Mouse (Mus musculus): ENCODE measurements at regions not wholly inside any gene's neighbourhood (a gene's known extent, or its start where the extent isn't known, plus 50 kb on each side); places are given as distances from the start of the nearest gene placed in this dataset.
"Not testable (repeated sequence)": the region's sequence is repeated elsewhere in the genome, so short reads cannot be mapped to it uniquely, and the experiment has no call there.

DNA sequence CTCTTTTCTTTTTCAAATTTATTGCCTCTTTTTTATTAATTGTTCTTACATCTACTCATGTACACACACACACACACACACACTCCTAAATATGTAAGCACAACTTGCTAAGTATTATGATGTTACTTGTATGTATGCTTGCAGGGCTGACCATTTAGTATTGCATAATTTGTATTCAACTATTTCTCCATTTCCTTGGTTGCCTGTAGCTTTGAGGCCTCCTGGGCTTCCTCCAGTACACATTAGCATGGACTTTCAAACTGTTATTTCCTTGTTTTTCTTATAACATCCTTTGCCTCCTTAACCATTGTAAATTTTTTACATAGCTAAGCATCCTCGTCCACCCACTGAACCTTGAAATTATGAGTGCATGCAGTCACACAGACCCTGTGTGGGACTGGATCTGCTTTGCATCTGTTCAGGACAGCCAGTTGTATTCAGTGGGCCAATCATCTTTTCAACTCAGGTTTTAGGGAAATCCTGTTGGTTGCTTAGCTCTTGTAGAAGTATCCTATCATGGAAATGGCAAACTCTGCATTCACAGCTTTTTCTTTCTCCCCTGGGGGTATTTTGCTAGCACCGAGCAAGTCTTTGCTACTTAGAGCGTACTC lies 110.8 kb upstream of the Ahi1 start:
- 55% methylated on average over 3 of the region's 3 CpGs for WGBS

DNA sequence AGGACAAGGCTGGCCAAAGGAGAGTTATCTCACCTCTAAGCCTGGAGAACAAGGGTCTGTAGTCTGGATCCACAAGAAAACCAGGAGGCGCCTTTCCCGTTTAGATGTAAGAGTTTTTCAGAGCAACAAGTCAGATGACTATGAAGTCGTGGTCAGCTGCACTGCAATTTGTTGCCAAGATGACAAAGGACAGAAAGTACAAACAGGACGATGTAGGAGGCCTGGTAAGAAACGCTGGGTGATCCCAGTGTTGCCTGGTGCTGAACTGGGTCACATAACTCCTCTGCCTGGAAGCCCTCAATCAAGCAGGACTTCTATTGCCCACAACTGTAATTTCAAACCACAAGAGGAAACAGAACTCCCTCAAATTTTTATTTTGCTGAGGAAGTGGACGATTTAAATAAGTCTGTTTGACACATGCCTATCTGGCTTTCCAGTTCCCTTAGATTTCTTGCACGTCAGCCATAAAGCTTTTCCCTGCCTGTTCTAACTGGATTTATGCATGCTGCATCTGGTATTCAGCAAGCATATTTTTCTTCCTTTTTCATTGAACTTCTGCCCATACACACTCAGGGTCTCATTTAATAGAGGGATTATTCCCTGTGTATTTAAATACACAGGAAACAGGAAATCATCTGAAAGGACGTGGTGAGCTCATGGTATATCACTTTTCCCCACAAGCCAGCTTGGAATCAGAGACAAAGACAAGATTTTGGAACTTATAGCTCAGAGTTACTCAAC lies 113.5 kb upstream of the Ahi1 start:
- 80% methylated on average over 8 of the region's 8 CpGs for WGBS
- no peak overlapping the region for H3K9ac ChIP-seq (replicated peaks)
- H3K4me3 ChIP-seq (replicated peaks): no peak overlapping the region
- no peaks in the 10 kb centered on the region for H3K36me3 ChIP-seq
- no peak overlapping the region for H3K27ac ChIP-seq (replicated peaks)
- H3K4me2 ChIP-seq: no peak overlapping the region
- no peak for ATAC-seq (ENCODE audit: low FRiP score)
- H3K27me3 ChIP-seq (replicated peaks): no peaks in the 10 kb centered on the region
- no peaks in the 10 kb centered on the region for H3K9me3 ChIP-seq (replicated peaks)
- peaks cover 7% of the 10 kb centered on the region; the same call in 1 of the 2 replicates for H3K4me1 ChIP-seq

More for the DNA sequence above, 110.8 kb upstream of the Ahi1 start:
- peaks cover 7% of the 10 kb centered on the region; the same call in 1 of the 2 replicates for H3K4me1 ChIP-seq
- H3K9ac ChIP-seq (replicated peaks): no peak overlapping the region
- H3K4me3 ChIP-seq (replicated peaks): no peak overlapping the region
- no peak overlapping the region for H3K27ac ChIP-seq (replicated peaks)
- no peak overlapping the region for H3K4me2 ChIP-seq
- no peaks in the 10 kb centered on the region for H3K36me3 ChIP-seq
- H3K27me3 ChIP-seq (replicated peaks): no peaks in the 10 kb centered on the region
- no peak for ATAC-seq (ENCODE audit: low FRiP score)
- no peaks in the 10 kb centered on the region for H3K9me3 ChIP-seq (replicated peaks)

DNA sequence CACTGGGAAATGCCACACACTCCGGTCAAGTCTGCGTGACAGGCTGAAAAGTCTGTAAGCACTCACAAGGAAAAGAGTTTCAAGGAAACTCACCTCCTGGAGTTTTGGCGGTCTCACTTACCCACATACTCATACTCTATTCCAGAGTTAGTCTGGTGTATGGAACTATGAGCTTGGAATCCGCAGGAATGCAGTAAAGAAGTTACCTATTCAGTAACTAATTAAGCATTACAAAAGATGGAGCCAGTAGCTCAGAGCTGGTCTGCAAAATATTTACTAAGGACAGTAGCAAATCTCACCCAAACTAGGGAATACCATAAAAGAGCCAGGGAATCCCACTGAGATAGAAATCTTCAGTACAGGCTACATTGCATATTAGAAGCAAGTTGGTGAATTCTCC lies 111.9 kb upstream of the Pde7b start:
- H3K36me3 ChIP-seq; H3K4me3 ChIP-seq (replicated peaks); H3K27ac ChIP-seq (replicated peaks); H3K4me2 ChIP-seq; ATAC-seq (ENCODE audit: low FRiP score); H3K27me3 ChIP-seq (replicated peaks); H3K9ac ChIP-seq (replicated peaks); H3K9me3 ChIP-seq (replicated peaks); H3K4me1 ChIP-seq: not testable (repeated sequence)
- 71% methylated on average over 4 of the region's 4 CpGs for WGBS

DNA sequence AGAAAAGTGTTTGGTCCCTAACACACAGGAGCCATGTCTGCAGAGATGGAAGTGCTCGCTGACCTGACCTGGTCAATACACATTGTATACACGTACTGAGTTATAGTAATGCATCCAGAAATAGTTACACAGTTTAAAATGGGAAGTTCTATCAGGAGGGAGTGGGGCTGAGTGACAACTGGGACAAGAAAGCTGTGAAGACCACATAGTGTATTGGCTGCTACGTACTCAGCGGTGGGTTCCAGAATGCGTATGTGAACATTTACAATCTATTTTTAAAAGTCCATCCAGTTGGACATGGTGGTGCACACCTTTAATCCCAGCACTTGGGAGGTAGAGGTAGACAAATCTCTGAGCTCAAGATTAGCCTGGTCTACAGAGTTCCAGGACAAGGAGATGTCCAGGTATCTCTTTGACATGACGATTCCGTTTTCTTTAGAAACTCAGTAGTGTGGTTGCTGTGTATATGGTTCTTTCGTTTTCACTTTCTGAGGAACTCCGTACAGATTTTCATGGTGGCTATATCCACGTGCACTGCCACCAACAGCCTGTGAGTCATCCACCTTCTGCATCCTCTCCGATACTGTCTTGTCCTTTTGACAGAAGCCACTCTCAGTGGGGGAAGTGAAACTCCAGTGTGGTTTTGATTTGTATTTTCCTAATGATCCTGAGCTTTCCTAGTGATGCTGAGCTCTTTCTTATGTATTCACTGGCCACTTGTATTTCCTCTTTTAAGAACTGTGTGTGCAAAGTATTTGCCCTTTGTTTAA lies 110.1 kb upstream of the Pde7b start:
- 88% methylated on average over 11 of the region's 11 CpGs for WGBS

DNA sequence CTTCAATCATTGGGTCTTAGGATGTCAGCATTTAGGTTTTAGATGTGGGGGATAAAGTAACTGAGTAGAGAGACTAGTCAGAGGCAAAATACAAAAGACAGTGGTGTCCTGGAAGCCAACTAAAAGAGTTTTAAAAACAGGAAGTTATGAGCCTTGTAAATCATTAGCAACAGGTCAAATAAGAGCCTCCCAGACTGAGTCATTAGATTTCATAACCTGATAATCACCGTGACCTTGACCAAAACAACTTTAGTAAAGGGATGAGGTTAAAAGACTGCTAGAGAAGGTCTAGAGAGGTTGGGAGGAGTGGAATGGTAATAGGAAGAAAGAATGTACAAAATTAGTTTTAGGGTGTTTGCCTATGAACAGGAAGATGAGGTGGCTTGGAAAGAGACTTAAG lies 103.4 kb upstream of the Pde7b start:
- no peak overlapping the region for H3K27ac ChIP-seq (replicated peaks)
- 95% methylated on average over 1 of the region's 1 CpGs for WGBS
- H3K4me2 ChIP-seq: no peak overlapping the region
- H3K4me1 ChIP-seq: no peaks in the 10 kb centered on the region
- H3K4me3 ChIP-seq (replicated peaks): no peak overlapping the region
- H3K9ac ChIP-seq (replicated peaks): no peak overlapping the region
- no peak for ATAC-seq (ENCODE audit: low FRiP score)
- no peaks in the 10 kb centered on the region for H3K36me3 ChIP-seq
- H3K27me3 ChIP-seq (replicated peaks): no peaks in the 10 kb centered on the region
- H3K9me3 ChIP-seq (replicated peaks): no peaks in the 10 kb centered on the region

More for the DNA sequence above, 110.1 kb upstream of the Pde7b start:
- no peak for ATAC-seq (ENCODE audit: low FRiP score)
- H3K27ac ChIP-seq (replicated peaks): no peak overlapping the region
- H3K4me2 ChIP-seq: no peak overlapping the region
- no peak overlapping the region for H3K9ac ChIP-seq (replicated peaks)
- H3K9me3 ChIP-seq (replicated peaks): no peaks in the 10 kb centered on the region
- H3K27me3 ChIP-seq (replicated peaks): no peaks in the 10 kb centered on the region
- H3K36me3 ChIP-seq: no peaks in the 10 kb centered on the region
- no peak overlapping the region for H3K4me3 ChIP-seq (replicated peaks)
- H3K4me1 ChIP-seq: no peaks in the 10 kb centered on the region

DNA sequence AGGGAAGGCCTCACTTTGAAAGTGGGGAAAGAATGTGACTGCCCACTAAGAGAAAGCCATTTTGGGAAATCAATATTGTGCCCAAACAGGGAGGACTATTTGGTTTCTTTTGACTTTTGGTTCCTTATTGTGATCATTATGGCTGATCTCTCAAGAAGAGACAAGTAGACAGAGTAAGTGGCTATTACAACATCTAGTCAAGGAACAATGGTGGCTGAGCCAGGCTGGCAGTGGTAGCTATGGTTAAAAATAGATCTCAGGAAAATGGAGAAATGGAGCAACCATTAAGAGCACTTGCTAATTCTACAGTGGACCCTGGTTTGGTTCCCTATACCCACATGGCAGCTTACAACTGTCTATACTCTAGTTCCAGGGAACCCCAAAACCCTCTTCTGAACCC lies 102.6 kb upstream of the Pde7b start:
- no peaks in the 10 kb centered on the region for H3K36me3 ChIP-seq
- no peak overlapping the region for H3K9ac ChIP-seq (replicated peaks)
- no peak for ATAC-seq (ENCODE audit: low FRiP score)
- H3K9me3 ChIP-seq (replicated peaks): no peaks in the 10 kb centered on the region
- no peak overlapping the region for H3K4me2 ChIP-seq
- no peak overlapping the region for H3K4me3 ChIP-seq (replicated peaks)
- no peaks in the 10 kb centered on the region for H3K4me1 ChIP-seq
- H3K27ac ChIP-seq (replicated peaks): no peak overlapping the region
- H3K27me3 ChIP-seq (replicated peaks): no peaks in the 10 kb centered on the region

DNA sequence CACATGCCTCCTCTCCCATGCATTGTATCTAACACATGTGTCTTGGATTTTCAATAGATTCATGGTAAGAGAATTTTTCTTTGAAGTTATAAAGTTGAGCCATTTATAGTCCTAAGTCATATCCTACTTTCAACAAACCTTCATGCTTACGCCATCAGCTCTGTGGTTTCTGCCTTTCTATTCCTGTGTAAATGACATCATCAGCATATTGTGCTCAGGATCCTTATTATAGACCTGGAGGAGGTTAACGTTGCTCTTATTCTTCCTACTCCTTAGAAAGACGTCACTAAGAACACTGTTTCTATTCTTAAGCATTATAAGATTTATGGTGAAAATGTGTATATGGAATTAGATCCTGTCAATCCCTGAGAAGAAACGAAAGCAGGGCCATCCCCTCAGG lies 93.7 kb upstream of the Pde7b start:
- WGBS: 74% methylated on average over 4 of the region's 4 CpGs
- Histone ChIP-seq H3K9ac (replicated peaks) (no peak overlapping the region), H3K27ac (replicated peaks) (no peak overlapping the region), H3K4me3 (replicated peaks) (no peak overlapping the region), H3K9me3 (replicated peaks) (no peaks in the 10 kb centered on the region), H3K4me2 (no peak overlapping the region), H3K36me3 (no peaks in the 10 kb centered on the region), H3K27me3 (replicated peaks) (no peaks in the 10 kb centered on the region), H3K4me1 (no peaks in the 10 kb centered on the region)
- no peak for ATAC-seq (ENCODE audit: low FRiP score)

DNA sequence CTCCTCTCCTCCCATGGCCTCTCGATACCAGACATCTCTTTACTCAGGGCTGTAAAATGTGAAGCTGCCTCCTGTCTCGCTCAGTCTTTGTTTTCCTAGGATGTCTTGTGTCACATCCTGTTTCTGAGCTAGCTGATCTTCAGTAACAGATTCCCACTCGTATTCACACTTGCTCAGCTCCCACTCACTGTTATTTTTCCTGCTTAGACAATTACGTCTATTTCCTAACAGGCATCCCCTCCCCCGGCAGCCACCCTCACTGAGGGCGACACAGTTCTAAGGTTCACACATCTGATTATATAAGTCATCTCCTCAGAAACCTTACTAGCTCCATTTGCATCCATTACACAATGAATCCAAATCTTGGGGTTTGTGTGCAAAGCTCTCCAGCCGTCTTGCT lies 74.9 kb upstream of the Pde7b start:
- no peaks in the 10 kb centered on the region for H3K27me3 ChIP-seq (replicated peaks)
- WGBS: 69% methylated on average over 7 of the region's 7 CpGs
- no peaks in the 10 kb centered on the region for H3K9me3 ChIP-seq (replicated peaks)
- H3K4me1 ChIP-seq: no peaks in the 10 kb centered on the region
- no peak overlapping the region for H3K9ac ChIP-seq (replicated peaks)
- no peak overlapping the region for H3K27ac ChIP-seq (replicated peaks)
- ATAC-seq (ENCODE audit: low FRiP score): no peak
- H3K4me2 ChIP-seq: no peak overlapping the region
- H3K4me3 ChIP-seq (replicated peaks): no peak overlapping the region
- no peaks in the 10 kb centered on the region for H3K36me3 ChIP-seq

DNA sequence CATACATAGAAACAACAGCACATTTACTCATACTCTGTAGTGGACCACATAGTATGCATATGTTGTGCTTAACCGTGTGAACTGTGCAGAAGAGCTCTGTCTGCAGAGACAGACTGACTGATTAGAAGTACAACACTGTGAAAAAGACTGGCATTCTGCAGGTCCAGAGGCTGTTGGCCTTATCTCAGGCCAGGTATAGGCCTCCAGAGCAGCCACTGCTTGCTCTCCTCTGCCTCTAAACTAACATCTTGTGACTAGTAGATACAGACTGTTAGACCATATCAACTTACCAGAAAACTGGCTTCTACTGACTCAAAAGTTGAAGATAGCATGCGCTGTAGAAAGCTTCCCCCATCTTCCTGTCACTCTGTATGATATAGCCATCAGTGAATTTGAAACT lies 73.5 kb upstream of the Pde7b start:
- Histone ChIP-seq H3K4me1 (no peaks in the 10 kb centered on the region), H3K27ac (replicated peaks) (no peak overlapping the region), H3K4me2 (no peak overlapping the region), H3K4me3 (replicated peaks) (no peak overlapping the region), H3K27me3 (replicated peaks) (no peaks in the 10 kb centered on the region), H3K9me3 (replicated peaks) (no peaks in the 10 kb centered on the region), H3K36me3 (no peaks in the 10 kb centered on the region), H3K9ac (replicated peaks) (no peak overlapping the region)
- ATAC-seq (ENCODE audit: low FRiP score): no peak
- whole genome bisulfite sequencing: 92% methylated on average over 2 of the region's 2 CpGs

DNA sequence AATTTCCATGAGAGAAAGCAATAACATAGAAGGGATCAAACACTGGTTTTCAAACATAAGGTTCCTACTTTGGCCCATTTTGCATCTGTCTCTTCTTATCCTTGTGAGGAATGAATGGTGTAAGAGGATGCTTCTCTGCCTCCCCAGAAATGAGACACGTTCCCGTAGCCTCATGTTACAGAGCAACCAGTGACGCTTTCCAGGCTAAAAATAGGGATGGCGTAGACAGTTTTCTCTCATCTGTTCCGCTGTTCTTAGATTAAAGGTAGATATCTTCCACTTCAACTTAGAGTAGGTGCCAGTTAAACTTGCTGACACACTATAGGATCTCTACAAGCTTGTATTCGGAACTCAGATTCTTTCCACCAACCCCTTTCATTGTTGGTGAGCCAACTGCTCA lies 69.1 kb upstream of the Pde7b start:
- no peaks in the 10 kb centered on the region for H3K27me3 ChIP-seq (replicated peaks)
- no peaks in the 10 kb centered on the region for H3K4me1 ChIP-seq
- no peaks in the 10 kb centered on the region for H3K9me3 ChIP-seq (replicated peaks)
- no peak overlapping the region for H3K4me2 ChIP-seq
- no peak overlapping the region for H3K9ac ChIP-seq (replicated peaks)
- ATAC-seq (ENCODE audit: low FRiP score): no peak
- no peaks in the 10 kb centered on the region for H3K36me3 ChIP-seq
- H3K4me3 ChIP-seq (replicated peaks): no peak overlapping the region
- H3K27ac ChIP-seq (replicated peaks): no peak overlapping the region
- 91% methylated on average over 6 of the region's 6 CpGs for WGBS

DNA sequence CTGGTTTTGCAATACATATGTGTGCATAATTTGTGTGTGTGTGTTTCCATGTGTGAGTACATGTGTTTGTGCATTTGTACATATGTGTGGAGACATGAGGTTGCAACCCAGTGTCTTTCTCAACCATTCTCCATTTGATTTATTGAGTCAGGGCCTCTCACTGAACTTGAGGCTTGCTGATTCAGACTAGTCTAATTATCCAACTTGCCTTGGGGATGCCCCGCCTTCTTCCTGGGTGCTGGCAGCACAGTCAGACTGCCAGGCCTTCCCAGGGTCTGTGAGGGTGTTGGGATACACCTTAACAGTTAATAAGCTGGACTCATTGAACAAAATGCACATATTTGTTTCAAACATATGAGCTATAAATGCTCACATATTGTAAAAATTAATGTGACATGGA lies 56.1 kb upstream of the Pde7b start:
- no peaks in the 10 kb centered on the region for H3K27me3 ChIP-seq (replicated peaks)
- H3K9me3 ChIP-seq (replicated peaks): no peaks in the 10 kb centered on the region
- H3K4me3 ChIP-seq (replicated peaks): no peak overlapping the region
- 93% methylated on average over 1 of the region's 1 CpGs for WGBS
- no peak overlapping the region for H3K27ac ChIP-seq (replicated peaks)
- H3K4me2 ChIP-seq: no peak overlapping the region
- no peak overlapping the region for H3K9ac ChIP-seq (replicated peaks)
- H3K4me1 ChIP-seq: no peaks in the 10 kb centered on the region
- ATAC-seq (ENCODE audit: low FRiP score): no peak
- H3K36me3 ChIP-seq: no peaks in the 10 kb centered on the region

Data from neural tube, embryonic 15.5 days (tissue).